Mouse (Mus musculus) ovary, postnatal 36 days (tissue): ENCODE measurements at regions not wholly inside any gene's neighbourhood (a gene's known extent, or its start where the extent isn't known, plus 50 kb on each side); places are given as distances from the start of the nearest gene placed in this dataset.

Source experiments
- DNase-seq: peaks from one replicate; pipeline ENCODE4 v3.0.0; 2022; ENCODE audit warnings: low spot score, mixed read lengths

DNA sequence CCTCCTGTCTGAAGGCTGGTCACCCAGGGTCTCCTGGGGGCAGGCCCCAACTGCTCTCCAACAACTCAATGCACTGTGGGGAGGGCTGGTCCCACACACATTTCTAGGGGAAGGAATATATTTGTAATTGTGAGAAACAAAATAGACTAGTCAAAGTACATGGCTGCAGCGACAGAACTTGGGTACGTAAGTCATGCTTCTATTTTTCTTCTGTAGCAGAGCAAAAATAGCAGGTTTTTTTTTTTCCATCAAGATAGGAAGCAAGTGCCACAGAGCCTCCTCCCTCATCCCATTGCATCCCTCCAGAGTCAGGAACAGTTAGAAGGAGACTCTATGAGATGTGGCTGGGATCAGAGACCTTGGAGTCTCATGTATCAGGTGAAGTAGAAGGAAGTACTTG, 124.9 kb upstream of the Tnr start:
- DNase-seq: no peak

DNA sequence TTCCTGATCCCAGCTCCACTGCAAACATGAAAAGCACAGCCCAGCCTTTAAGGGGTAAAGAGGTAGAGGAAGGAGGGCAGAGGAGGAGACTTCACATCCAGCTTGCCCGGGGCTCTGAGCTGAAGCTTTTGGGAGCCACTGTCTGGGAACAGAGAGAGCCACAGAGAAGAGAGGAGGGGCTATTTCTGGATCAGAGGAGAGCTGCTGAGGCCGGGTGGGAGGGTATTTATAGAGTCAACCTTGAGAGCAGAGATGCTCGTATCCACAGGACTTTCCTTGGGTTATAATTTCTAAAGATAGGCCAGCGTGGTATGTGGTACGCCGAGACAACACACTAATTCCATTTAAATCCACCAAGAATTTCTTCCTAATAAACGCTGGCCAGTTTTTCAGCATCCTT, 117.3 kb upstream of the Tnr start:
- DNase-seq: no peak

DNA sequence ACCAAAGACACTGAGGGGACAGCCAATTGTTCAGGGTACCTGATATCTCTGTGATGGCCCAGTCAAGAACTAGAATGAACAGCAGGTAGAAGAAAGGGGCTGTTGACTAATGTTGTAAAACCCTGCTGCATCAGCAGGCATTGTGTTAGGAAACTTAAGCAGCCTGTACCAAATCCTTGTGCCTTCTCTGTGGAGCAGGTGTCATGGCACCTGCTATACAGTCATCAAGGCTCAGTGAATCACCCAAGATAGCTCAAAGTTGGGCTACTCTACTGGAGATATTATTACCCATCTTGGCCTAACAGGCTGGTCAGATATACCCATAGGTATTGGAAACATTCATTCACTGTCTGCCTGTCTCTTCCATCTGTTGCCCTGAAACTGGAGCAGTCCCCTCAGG, 116.8 kb upstream of the Tnr start:
- no peak for DNase-seq

DNA sequence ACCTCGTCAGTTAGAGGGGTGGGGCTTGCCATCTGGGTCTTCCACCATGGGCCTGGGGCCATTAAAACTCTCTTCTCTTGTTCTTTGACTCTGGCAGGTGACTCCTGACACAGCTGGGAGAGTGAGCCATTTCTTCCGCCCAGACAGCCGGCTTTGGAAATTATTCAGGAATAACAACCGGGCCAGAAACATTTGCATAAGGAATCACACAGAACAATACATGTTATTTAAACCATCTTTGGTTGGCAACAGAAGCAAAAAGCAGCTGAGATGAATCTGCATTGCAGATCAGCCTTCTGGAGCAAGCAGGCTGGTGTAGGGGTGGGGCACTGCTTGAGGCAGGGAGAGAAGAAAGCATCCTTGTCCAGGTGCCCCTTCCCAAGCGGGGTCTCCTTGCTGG, 110.2 kb upstream of the Tnr start:
- DNase-seq: no peak

DNA sequence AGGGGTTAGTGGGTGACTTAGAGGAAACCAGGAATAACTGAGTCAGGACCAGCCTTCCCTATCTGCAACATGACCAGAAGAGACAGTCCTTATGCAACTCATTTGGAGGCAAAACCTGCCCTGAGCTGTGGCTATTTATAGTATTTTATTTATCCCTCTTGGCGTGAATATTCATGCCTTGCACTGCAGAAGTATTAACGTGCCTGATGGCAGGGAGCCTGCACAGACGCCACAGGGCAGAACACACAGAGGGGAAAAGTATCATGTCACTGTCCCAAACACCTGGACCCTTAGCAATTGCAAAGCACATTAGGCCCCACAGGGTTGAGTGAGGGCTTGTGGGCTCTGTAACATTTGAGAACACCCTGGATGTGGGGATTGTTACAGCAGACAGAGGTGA, 107.9 kb upstream of the Tnr start:
- no peak for DNase-seq

DNA sequence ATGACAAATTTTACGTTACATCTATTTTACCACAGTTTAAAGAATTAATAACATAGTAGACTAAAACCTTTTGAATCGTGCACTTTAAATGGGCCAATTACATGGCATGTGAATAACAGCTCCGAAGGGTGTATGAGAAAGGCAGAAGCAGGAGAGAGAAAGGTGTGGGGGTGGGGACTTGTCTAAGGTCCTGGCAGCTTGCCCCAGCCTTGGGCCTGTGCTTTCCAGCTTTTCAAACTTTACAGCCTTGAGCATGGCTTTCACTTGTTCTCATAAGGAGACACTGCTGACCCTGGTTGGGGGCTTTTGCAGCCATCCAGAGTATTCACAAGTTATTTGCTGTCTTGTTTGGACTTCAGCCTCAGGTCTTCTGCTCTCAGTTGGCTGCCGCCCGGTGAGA, 106.4 kb upstream of the Tnr start:
- DNase-seq: peak; percentile 58

DNA sequence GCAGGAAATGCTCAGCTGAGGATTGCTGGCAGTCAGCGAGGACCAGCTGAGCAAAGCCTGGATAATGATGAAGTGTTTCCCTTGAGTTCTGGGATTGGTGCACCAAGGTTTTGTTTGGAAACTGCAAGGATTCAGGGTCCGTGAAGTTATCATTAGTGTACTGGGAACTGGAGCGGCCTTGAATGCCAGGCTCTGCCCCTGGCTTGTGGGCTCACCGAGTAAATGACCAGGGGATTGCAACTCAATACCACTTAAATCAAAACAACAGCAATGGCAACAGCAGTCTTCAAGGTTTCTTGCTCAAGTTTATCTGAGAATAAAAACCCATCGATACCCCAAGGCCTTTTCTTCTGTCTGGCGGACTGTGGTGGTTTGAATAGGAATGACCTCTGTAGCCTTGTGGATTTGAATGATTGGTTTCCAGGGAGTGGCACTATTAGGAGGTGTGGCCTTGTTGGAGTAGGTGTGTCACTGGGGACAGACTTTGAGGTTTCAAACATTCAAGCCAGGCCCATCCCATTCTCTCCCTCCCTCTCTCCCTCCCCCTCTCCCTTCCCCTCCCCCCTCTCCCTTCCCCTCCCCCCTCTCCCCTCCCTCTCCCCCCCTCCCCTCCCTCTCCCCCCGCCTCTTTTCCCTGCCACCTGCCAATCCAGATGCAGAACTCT, 104.1 kb upstream of the Tnr start:
- DNase-seq: peak; percentile 31

DNA sequence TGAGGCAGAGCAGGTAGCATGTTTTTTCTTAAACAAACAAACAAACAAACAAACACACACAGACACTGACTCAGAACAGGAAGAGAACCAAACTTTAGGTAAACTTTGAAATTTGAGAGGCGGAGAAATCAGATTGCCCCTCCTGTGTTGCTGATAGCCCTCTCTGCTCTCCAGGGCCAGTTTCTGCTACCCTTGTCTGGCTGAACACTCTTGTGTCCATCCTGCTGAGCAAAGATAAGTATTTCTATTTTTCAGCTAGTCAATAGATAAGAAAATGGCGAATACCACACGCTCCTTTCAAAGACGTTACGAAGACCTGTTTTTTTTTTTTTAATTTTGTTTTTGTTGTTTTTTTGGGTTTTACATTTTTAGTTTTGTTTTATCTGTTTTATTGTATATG, 103.4 kb upstream of the Tnr start:
- no peak for DNase-seq

DNA sequence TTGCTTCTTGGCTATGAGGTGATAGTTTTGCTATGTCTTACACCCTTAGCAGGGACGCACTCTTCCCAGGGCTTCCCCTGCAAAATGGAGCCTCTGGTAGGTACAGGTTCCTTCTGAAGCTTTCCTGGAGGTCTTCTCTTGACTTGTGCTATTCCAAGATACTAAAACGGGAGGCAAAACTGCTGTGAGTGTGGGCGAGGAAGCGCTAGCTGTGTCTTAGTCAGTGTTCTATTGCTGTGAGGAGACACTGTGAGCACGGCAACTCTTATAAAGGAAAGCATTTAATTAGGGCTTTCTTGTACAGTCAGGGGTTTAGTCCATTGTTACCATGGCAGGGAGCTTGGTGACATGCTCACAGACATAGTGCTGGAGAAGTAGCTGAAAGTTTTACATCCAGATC, 99.9 kb upstream of the Tnr start:
- no peak for DNase-seq

DNA sequence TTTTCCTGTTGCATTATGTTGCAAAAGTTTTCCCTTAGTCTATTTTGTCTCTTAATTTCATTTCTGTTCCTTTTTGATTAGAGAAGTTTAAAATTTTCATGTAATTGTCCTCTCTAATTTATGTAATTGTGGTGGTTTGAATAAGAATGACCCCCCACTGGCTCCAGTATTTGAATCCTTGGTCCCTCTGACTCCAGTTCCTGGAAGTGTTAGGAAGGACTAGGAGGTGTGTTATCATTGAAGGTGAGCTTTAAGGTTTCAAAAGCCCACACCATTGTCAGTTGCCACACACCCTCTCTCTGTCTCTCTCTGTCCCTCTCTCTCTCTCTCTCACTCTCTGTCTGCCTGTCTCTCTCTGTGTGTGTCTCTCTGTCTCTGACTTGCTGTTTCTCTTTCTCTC, 93.6 kb upstream of the Tnr start:
- DNase-seq: no peak

DNA sequence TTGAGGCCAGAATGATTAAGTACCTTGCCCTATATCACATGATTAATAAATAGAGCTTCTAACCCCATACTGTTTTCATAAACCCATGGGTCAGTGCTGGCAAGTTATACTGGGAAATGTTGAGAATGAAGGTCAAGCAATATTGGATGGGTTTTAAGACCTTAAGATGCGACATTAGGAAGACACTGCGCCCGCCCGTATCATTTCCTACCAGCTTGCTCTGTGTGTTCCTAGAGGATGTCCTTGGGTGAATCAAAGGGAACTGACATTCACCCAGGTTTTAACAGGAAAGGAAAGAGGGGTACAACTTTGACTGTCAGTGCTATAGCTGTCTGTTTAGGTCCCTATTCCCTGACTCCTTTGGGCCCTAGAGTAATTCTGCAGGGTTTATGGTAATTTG, 90.0 kb upstream of the Tnr start:
- DNase-seq: no peak

DNA sequence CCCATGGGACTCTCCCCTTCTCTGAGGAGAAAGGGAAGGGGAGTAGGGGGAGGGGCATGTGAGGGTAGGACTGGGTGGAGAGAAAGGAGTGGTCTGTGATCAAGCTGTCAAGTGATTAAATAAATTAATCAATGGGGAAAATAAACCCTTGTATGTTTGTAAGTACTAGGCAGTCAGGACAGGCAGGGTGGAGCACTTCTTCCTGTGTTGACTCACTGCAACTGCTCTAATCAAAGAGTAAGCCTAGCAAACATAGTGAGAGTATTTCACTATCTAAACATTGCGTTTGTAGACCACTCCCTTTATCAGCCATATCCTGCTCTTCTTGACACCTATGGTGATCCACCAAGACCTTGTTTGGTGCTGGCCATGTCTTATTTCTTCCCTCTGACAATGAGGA, 82.8 kb upstream of the Tnr start:
- DNase-seq: no peak

DNA sequence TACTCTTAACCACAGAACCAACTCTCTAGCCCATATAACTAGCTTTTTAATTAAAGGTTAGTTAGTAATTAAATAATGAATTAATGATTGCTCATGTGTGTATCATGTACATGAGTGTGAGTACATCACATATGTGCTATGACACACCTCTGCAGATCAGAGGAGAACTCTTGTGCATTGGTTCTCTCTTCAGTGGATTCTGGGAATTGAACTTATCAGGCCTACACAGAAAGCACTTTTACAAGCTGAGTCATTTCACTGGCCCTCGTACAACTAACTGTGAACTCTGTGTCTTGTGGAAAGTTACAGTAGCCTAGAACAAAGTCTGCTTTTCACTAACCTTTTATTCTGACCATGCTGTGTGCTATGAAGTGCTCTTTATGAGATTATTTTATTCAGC, 79.5 kb upstream of the Tnr start:
- no peak for DNase-seq

DNA sequence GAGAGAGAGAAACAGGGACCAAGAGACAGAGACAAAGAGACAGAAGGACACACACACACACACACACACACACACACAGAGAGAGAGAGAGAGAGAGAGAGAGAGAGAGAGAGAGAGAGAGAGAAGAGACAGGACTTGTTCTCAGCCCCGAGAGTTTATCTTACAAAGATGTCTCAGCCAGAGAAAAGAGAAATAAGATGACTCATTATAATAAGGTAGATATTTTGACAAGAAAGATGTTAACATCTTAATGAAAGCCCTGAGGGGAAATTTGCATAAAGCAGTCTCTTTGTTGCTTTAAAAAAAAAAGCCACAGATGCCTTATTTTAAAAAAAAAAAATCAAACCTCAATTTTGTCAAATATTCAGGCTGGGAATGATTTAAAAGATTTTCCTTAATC, 78.1 kb upstream of the Tnr start:
- DNase-seq: no peak

DNA sequence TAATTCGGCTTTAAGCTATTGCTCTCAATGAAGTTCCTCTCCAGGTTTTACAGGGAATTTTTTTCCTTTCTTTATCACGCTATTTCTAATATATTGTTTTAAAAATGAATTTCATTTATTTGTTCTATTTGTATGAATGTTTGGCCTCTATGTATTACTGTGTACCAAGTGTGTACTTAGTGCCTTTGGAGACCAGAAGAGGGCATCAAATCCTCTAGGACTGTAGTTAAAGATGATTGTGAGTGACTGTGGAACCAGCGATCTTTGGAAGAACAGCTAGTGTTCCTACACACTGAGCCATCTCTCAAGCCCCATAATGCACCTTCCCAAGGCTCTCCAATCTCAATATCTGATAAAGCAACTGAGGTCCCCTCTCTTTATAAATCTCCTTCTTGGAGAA, 72.1 kb upstream of the Tnr start:
- no peak for DNase-seq

DNA sequence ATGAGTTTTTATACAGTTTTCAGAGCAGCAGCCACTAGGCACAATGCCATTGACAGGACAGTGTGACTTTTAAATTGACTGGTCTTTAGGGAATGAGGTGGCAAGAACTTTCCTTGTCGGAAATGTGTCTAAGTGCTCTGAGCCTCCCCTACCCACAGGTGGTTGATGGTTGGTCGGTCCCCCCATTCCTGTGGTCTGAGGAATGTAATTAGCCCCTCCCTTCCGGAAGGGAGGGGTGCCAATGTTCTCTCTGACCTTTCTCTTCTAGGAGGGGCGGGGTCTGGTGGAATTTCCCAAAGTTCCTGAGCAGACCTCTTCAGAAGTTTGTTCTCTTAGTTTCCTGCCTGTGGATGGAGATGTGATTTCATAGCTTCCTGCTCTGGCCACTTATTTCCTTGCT, 62.7 kb upstream of the Tnr start:
- no peak for DNase-seq

DNA sequence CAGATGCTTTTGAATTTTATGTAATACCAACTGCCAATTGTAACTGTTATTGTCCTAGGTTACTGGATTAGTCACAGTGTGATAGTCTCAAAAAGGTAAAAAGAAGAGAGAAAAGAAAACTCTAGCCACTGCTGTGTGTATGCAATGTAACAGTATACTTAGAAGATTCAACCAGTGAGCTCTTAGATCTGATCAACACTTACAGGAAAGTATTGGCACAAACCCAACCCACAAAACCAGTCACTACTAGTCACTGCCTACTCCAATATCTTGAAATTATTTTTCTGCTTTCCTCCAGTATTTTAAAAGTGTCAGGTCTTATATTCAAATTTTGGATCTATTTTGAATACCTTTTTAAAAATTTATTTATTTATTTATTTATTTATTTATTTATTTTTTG, 52.6 kb upstream of the Tnr start:
- DNase-seq: no peak
